Mouse (Mus musculus): ENCODE measurements at regions not wholly inside any gene's neighbourhood (a gene's known extent, or its start where the extent isn't known, plus 50 kb on each side); places are given as distances from the start of the nearest gene placed in this dataset.
"Not testable (repeated sequence)": the region's sequence is repeated elsewhere in the genome, so short reads cannot be mapped to it uniquely, and the experiment has no call there.

GRCm38 (mm10) chr6:68977959-68978358 is 1442.4 kb upstream of the Tacstd2 start:
- H3K4me3 ChIP-seq: no peak overlapping the region
- intact Hi-C loops (cut with DNase I): no loop called here
- no peak for TF ChIP-seq CTCF (IDR thresholded peaks at IDR 0.05)
- DNase-seq (ENCODE audit: extremely low spot score in 1 of 2, low spot score in 2 of 2): no peak
- no peak overlapping the region for H3K27ac ChIP-seq

GRCm38 (mm10) chr6:68964012-68964411 is 1428.4 kb upstream of the Tacstd2 start:
- intact Hi-C loops (cut with DNase I): no loop called here
- no peak for DNase-seq (ENCODE audit: extremely low spot score in 1 of 2, low spot score in 2 of 2)
- Histone ChIP-seq H3K4me3 (no peak overlapping the region), H3K27ac (no peak overlapping the region)
- peak; percentile 6; the same call in 1 of the 2 replicates for TF ChIP-seq CTCF (IDR thresholded peaks at IDR 0.05)

GRCm38 (mm10) chr6:68938104-68938503 is 1402.5 kb upstream of the Tacstd2 start:
- peak; percentile 30 for TF ChIP-seq CTCF (IDR thresholded peaks at IDR 0.05)
- DNase-seq (ENCODE audit: extremely low spot score in 1 of 2, low spot score in 2 of 2); H3K27ac ChIP-seq; intact Hi-C loops (cut with DNase I); H3K4me3 ChIP-seq: not testable (repeated sequence)

GRCm38 (mm10) chr6:68931860-68932259 is 1396.3 kb upstream of the Tacstd2 start:
- H3K4me3 ChIP-seq; intact Hi-C loops (cut with DNase I); H3K27ac ChIP-seq; DNase-seq (ENCODE audit: extremely low spot score in 1 of 2, low spot score in 2 of 2): not testable (repeated sequence)

GRCm38 (mm10) chr6:68915536-68915935 is 1379.9 kb upstream of the Tacstd2 start:
- no peak overlapping the region for H3K27ac ChIP-seq
- intact Hi-C loops (cut with DNase I): no loop called here
- H3K4me3 ChIP-seq: no peak overlapping the region
- no peak for DNase-seq (ENCODE audit: extremely low spot score in 1 of 2, low spot score in 2 of 2)
- no peak; the same call in 1 of the 2 replicates for TF ChIP-seq CTCF (IDR thresholded peaks at IDR 0.05)

- no peak for DNase-seq (ENCODE audit: extremely low spot score in 1 of 2, low spot score in 2 of 2)
- Histone ChIP-seq H3K27ac (no peak overlapping the region), H3K4me3 (no peak overlapping the region)
- TF ChIP-seq CTCF (IDR thresholded peaks at IDR 0.05): no peak
- intact Hi-C loops (cut with DNase I): no loop called here
Measured at GRCm38 (mm10) chr6:68884130-68884529, 1348.5 kb upstream of the Tacstd2 start.

- DNase-seq (ENCODE audit: extremely low spot score in 1 of 2, low spot score in 2 of 2): not testable (repeated sequence)
Measured at GRCm38 (mm10) chr6:68852761-68853160, 1317.2 kb upstream of the Tacstd2 start.

GRCm38 (mm10) chr6:68852286-68852685 is 1316.7 kb upstream of the Tacstd2 start:
- TF ChIP-seq CTCF (IDR thresholded peaks at IDR 0.05): no peak
- intact Hi-C loops (cut with DNase I): no loop called here
- no peak for DNase-seq (ENCODE audit: extremely low spot score in 1 of 2, low spot score in 2 of 2)
- no peak overlapping the region for H3K4me3 ChIP-seq
- no peak overlapping the region for H3K27ac ChIP-seq

More at GRCm38 (mm10) chr6:68852761-68853160, 1317.2 kb upstream of the Tacstd2 start:
- H3K4me3 ChIP-seq; H3K27ac ChIP-seq; intact Hi-C loops (cut with DNase I): not testable (repeated sequence)

GRCm38 (mm10) chr6:68835186-68835585 is 1299.6 kb upstream of the Tacstd2 start:
- intact Hi-C loops (cut with DNase I): no loop called here
- H3K27ac ChIP-seq: no peak overlapping the region
- H3K4me3 ChIP-seq: no peak overlapping the region
- no peak for DNase-seq (ENCODE audit: extremely low spot score in 1 of 2, low spot score in 2 of 2)
- TF ChIP-seq CTCF (IDR thresholded peaks at IDR 0.05): no peak

GRCm38 (mm10) chr6:68834633-68835032 is 1299.0 kb upstream of the Tacstd2 start:
- intact Hi-C loops (cut with DNase I): no loop called here

GRCm38 (mm10) chr6:68828460-68828859 is 1292.9 kb upstream of the Tacstd2 start:
- intact Hi-C loops (cut with DNase I); H3K27ac ChIP-seq; H3K4me3 ChIP-seq; DNase-seq (ENCODE audit: extremely low spot score in 1 of 2, low spot score in 2 of 2): not testable (repeated sequence)
- TF ChIP-seq CTCF (IDR thresholded peaks at IDR 0.05): peak; percentile 38

More at GRCm38 (mm10) chr6:68834633-68835032, 1299.0 kb upstream of the Tacstd2 start:
- no peak for TF ChIP-seq CTCF (IDR thresholded peaks at IDR 0.05)
- no peak for DNase-seq (ENCODE audit: extremely low spot score in 1 of 2, low spot score in 2 of 2)
- Histone ChIP-seq H3K27ac (no peak overlapping the region), H3K4me3 (no peak overlapping the region)

GRCm38 (mm10) chr6:68813346-68813745 is 1277.8 kb upstream of the Tacstd2 start:
- H3K27ac ChIP-seq: no peak overlapping the region
- no peak overlapping the region for H3K4me3 ChIP-seq
- no peak for DNase-seq (ENCODE audit: extremely low spot score in 1 of 2, low spot score in 2 of 2)
- intact Hi-C loops (cut with DNase I): no loop called here
- no peak for TF ChIP-seq CTCF (IDR thresholded peaks at IDR 0.05)

- DNase-seq (ENCODE audit: extremely low spot score in 1 of 2, low spot score in 2 of 2); intact Hi-C loops (cut with DNase I); H3K4me3 ChIP-seq; H3K27ac ChIP-seq: not testable (repeated sequence)
Measured at GRCm38 (mm10) chr6:68799205-68799604, 1263.6 kb upstream of the Tacstd2 start.

Measured in left cerebral cortex, adult 2 months (tissue).